Mouse (Mus musculus) hindbrain, embryonic 11.5 days (tissue): ENCODE data around the gene Tigd4. TPM values are rescaled to one million over a fixed set of nuclear protein-coding genes. Genes with fewer than 3 reads are reported as not detected.
A peak's percentile ranks its signal among the peaks of the same experiment; 100 is the strongest.

Experiments used
- ATAC-seq: fragments of 200-750 bp; cut with Nextera tagmentation; 2 replicates; pipeline ENCODE4 v1.8.0; 2017; ENCODE audit warnings: mild to moderate bottlenecking, moderate TSS enrichment, moderate library complexity; ENCODE audit not compliant: low FRiP score
- DNase-seq: peaks from one replicate; pipeline ENCODE4 v3.0.0-alpha.2; 2015; ENCODE audit warnings: low spot score
- H3K27ac ChIP-seq: fragments of 300-500 bp; sonication (generic); 2 replicates; pipeline ENCODE4 v1.5.1; 2014; ENCODE audit warnings: mild to moderate bottlenecking, low read depth, low read length
- H3K27me3 ChIP-seq: fragments of 300-500 bp; sonication (generic); 2 replicates; pipeline ENCODE4 v1.6.1; 2014; ENCODE audit warnings: mild to moderate bottlenecking, low read length, moderate library complexity, mixed read lengths; ENCODE audit not compliant: control insufficient read depth, insufficient read depth
- H3K36me3 ChIP-seq: fragments of 300-500 bp; sonication (generic); 2 replicates; pipeline ENCODE4 v1.6.1; 2014; ENCODE audit warnings: mild to moderate bottlenecking, low read length, moderate library complexity, mixed read lengths; ENCODE audit not compliant: control insufficient read depth, insufficient read depth
- H3K4me1 ChIP-seq: fragments of 300-500 bp; sonication (generic); replicated peaks from 2 replicates; pipeline ENCODE4 v1.6.1; 2014; ENCODE audit warnings: low read length, mixed read lengths; ENCODE audit not compliant: control insufficient read depth, insufficient read depth
- H3K4me2 ChIP-seq: fragments of 300-500 bp; sonication (generic); replicated peaks from 2 replicates; pipeline ENCODE4 v1.6.1; 2014; ENCODE audit warnings: mild to moderate bottlenecking, low read depth, low read length
- H3K4me3 ChIP-seq: fragments of 300-500 bp; sonication (generic); 2 replicates; pipeline ENCODE4 v1.5.1; 2014; ENCODE audit warnings: low read depth, low read length
- H3K9ac ChIP-seq: fragments of 300-500 bp; sonication (generic); 2 replicates; pipeline ENCODE4 v1.6.1; 2014; ENCODE audit warnings: low read depth, low read length
- H3K9me3 ChIP-seq: fragments of 300-500 bp; sonication (generic); 2 replicates; pipeline ENCODE4 v1.6.1; 2016; ENCODE audit warnings: low read length; ENCODE audit not compliant: control insufficient read depth
- WGBS: fragments of 180-500 bp; shearing (Covaris S2); extraction: QIAGEN DNeasy Blood & Tissue Kit; methylation state at CpG from one replicate; pipeline ENCODE4 v1.1.7; 2014; 5-methylcytosine and 5-hydroxymethylcytosine counted together
- polyA plus RNA-seq: library from polyadenylated mRNA; unstranded; fragments of >200 nt; fragmentation: Nextera tagmentation; extraction: Ambion mirVana; gene quantifications from 2 replicates; pipeline ENCODE4 v1.2.1, GENCODE M21; 2014

The Tigd4 gene
- polyA plus RNA-seq, 1 experiment from 2014 or later, result 0.05 TPM

- WGBS, result 68% methylated on average over 4 of the region's 4 CpGs
- no peak overlapping the region for H3K4me3 ChIP-seq
- no peaks in the 10 kb centered on the region for H3K27me3 ChIP-seq
- ATAC-seq (no peak), DNase-seq (no peak)
- peak overlapping the region; percentile 24; the same call in 1 of the 2 replicates for H3K4me2 ChIP-seq
- 0 out of 2 replicates have a peak, but pooled peaks cover 5% of the 10 kb centered on the region for H3K4me1 ChIP-seq
- H3K27ac ChIP-seq, result no peak overlapping the region
- no peak overlapping the region for H3K9ac ChIP-seq
- H3K9me3 ChIP-seq, result no peaks in the 10 kb centered on the region
- no peaks in the 10 kb centered on the region for H3K36me3 ChIP-seq
These were observed 12.7 kb upstream of the Tigd4 start for GRCm38 (mm10) chr3:84580716-84581115.

GRCm38 (mm10) chr3:84581696-84582022 lies 11.7 kb upstream of the Tigd4 start:
- Histone ChIP-seq H3K4me1 (0 out of 2 replicates have a peak, but pooled peaks cover 5% of the 10 kb centered on the region), H3K36me3 (no peaks in the 10 kb centered on the region), H3K9ac (peak overlapping the region; percentile 71), H3K4me3 (peak overlapping the region; percentile 82), H3K9me3 (no peaks in the 10 kb centered on the region), H3K27ac (peak overlapping the region; percentile 93), H3K27me3 (no peaks in the 10 kb centered on the region), H3K4me2 (peak overlapping the region; percentile 82)
- ATAC-seq, result no peak
- no peak for DNase-seq
- 0% methylated on average over 4 of the region's 4 CpGs for WGBS

GRCm38 (mm10) chr3:84582023-84582912 lies 11.1 kb upstream of the Tigd4 start, which contains the start of gene Arfip1:
Arfip1 (minus strand) TSS chr3:84582625.
- under 1% methylated on average over 55 of the region's 70 CpGs for WGBS
- Histone ChIP-seq H3K9ac (peak within 1 kb of the TSS; percentile 71), H3K4me1 (0 out of 2 replicates have a peak, but pooled peaks cover 5% of the 10 kb centered on the region), H3K4me3 (peak within 1 kb of the TSS; percentile 82), H3K27me3 (no peaks in the 10 kb centered on the region), H3K27ac (peak within 1 kb of the TSS; percentile 93), H3K9me3 (no peaks in the 10 kb centered on the region), H3K36me3 (no peaks in the 10 kb centered on the region), H3K4me2 (peak within 1 kb of the TSS; percentile 82)
- DNase-seq (peak; percentile 100), ATAC-seq (peak; percentile 99)

GRCm38 (mm10) chr3:84582913-84583276 lies 10.5 kb upstream of the Tigd4 start:
- DNase-seq (no peak), ATAC-seq (peak; percentile 71)
- 0 out of 2 replicates have a peak, but pooled peaks cover 5% of the 10 kb centered on the region for H3K4me1 ChIP-seq
- H3K36me3 ChIP-seq, result no peaks in the 10 kb centered on the region
- H3K9ac ChIP-seq, result peak overlapping the region; percentile 71
- no peaks in the 10 kb centered on the region for H3K27me3 ChIP-seq
- H3K9me3 ChIP-seq, result no peaks in the 10 kb centered on the region
- H3K4me3 ChIP-seq, result peak overlapping the region; percentile 82
- peak overlapping the region; percentile 93 for H3K27ac ChIP-seq
- under 1% methylated on average over 27 of the region's 27 CpGs for WGBS
- peak overlapping the region; percentile 82 for H3K4me2 ChIP-seq

- Histone ChIP-seq H3K4me1 (0 out of 2 replicates have a peak, but pooled peaks cover 2% of the 10 kb centered on the region), H3K27ac (no peak overlapping the region), H3K4me2 (no peak overlapping the region), H3K4me3 (no peak overlapping the region), H3K9ac (no peak overlapping the region), H3K36me3 (no peaks in the 10 kb centered on the region), H3K9me3 (no peaks in the 10 kb centered on the region), H3K27me3 (no peaks in the 10 kb centered on the region)
- DNase-seq (no peak), ATAC-seq (no peak)
- 75% methylated on average over 5 of the region's 5 CpGs for WGBS
These were observed 6.6 kb upstream of the Tigd4 start for GRCm38 (mm10) chr3:84586736-84587135.

GRCm38 (mm10) chr3:84594894-84595676 lies 1.7 kb downstream of the Tigd4 start:
- Histone ChIP-seq H3K9ac (no peak overlapping the region), H3K27me3 (no peaks in the 10 kb centered on the region), H3K27ac (no peak overlapping the region), H3K36me3 (no peaks in the 10 kb centered on the region), H3K4me2 (peak overlapping the region; percentile 21), H3K4me1 (no peaks in the 10 kb centered on the region; the same call in 1 of the 2 replicates), H3K4me3 (peak overlapping the region; percentile 13; the same call in 1 of the 2 replicates), H3K9me3 (no peaks in the 10 kb centered on the region)
- 14% methylated on average over 23 of the region's 23 CpGs for WGBS
- peak; percentile 34 for DNase-seq
- no peak for ATAC-seq

GRCm38 (mm10) chr3:84595677-84596234 lies 2.4 kb downstream of the Tigd4 start:
- DNase-seq (no peak), ATAC-seq (no peak)
- WGBS, result 49% methylated on average over 5 of the region's 5 CpGs
- Histone ChIP-seq H3K36me3 (no peaks in the 10 kb centered on the region), H3K4me3 (no peak overlapping the region), H3K9me3 (no peaks in the 10 kb centered on the region), H3K27ac (no peak overlapping the region), H3K4me1 (no peaks in the 10 kb centered on the region; the same call in 1 of the 2 replicates), H3K27me3 (no peaks in the 10 kb centered on the region), H3K4me2 (no peak overlapping the region), H3K9ac (no peak overlapping the region)

GRCm38 (mm10) chr3:84597996-84598734 lies 4.8 kb downstream of the Tigd4 start:
- H3K9me3 ChIP-seq, result no peaks in the 10 kb centered on the region
- no peak overlapping the region for H3K27ac ChIP-seq
- H3K36me3 ChIP-seq, result no peaks in the 10 kb centered on the region
- WGBS, result 84% methylated on average over 6 of the region's 6 CpGs
- DNase-seq, result no peak
- no peaks in the 10 kb centered on the region; the same call in 1 of the 2 replicates for H3K4me1 ChIP-seq
- ATAC-seq, result no peak
- no peak overlapping the region for H3K4me3 ChIP-seq
- H3K9ac ChIP-seq, result no peak overlapping the region
- H3K4me2 ChIP-seq, result no peak overlapping the region
- H3K27me3 ChIP-seq, result no peaks in the 10 kb centered on the region
